Mouse (Mus musculus) midbrain, postnatal 0 days (tissue): Measurements from ENCODE around the gene Agap3. TPM values are rescaled to one million over a fixed set of nuclear protein-coding genes. Genes with fewer than 3 reads are reported as not detected.

Experiments used
- ATAC-seq: fragments of 200-750 bp; cut with Nextera tagmentation; 2 replicates; pipeline ENCODE4 v1.8.0; 2017; ENCODE audit warnings: moderate number of reproducible peaks, mild to moderate bottlenecking, moderate TSS enrichment, moderate library complexity; ENCODE audit not compliant: low FRiP score
- DNase-seq: peaks from one replicate; pipeline ENCODE4 v3.0.0-alpha.2; 2015; ENCODE audit warnings: low spot score
- H3K27ac ChIP-seq: fragments of 300-500 bp; sonication (generic); 2 replicates; pipeline ENCODE4 v1.5.1; 2014; ENCODE audit warnings: low read depth, mild to moderate bottlenecking, low read length, mixed read lengths
- H3K27me3 ChIP-seq: fragments of 300-500 bp; sonication (generic); 2 replicates; pipeline ENCODE4 v1.6.1; 2014; ENCODE audit warnings: low read length, control low read depth, mixed read lengths; ENCODE audit not compliant: insufficient read depth
- H3K36me3 ChIP-seq: fragments of 300-500 bp; sonication (generic); 2 replicates; pipeline ENCODE4 v1.6.1; 2014; ENCODE audit warnings: low read length, control low read depth, mixed read lengths; ENCODE audit not compliant: insufficient read depth
- H3K4me1 ChIP-seq: fragments of 300-500 bp; sonication (generic); 2 replicates; pipeline ENCODE4 v1.6.1; 2014; ENCODE audit warnings: mild to moderate bottlenecking, control low read depth, antibody characterized with exemption, low read length, mixed read lengths; ENCODE audit not compliant: insufficient read depth
- H3K4me2 ChIP-seq: fragments of 300-500 bp; sonication (generic); 2 replicates; pipeline ENCODE4 v1.6.1; 2014; ENCODE audit warnings: low read depth, mild to moderate bottlenecking, low read length, mixed read lengths; ENCODE audit not compliant: poor library complexity, severe bottlenecking
- H3K4me3 ChIP-seq: fragments of 300-500 bp; sonication (generic); 2 replicates; pipeline ENCODE4 v1.5.1; 2014; ENCODE audit warnings: low read depth, mild to moderate bottlenecking, low read length, moderate library complexity
- H3K9ac ChIP-seq: fragments of 300-500 bp; sonication (generic); replicated peaks from 2 replicates; pipeline ENCODE4 v1.6.1; 2014; ENCODE audit warnings: mild to moderate bottlenecking, low read length, moderate library complexity, mixed read lengths; ENCODE audit not compliant: poor library complexity, severe bottlenecking
- H3K9me3 ChIP-seq: fragments of 300-500 bp; sonication (generic); 2 replicates; pipeline ENCODE4 v1.6.1; 2016; ENCODE audit warnings: low read length, control low read depth
- CTCF ChIP-seq: IDR thresholded peaks from 2 replicates; pipeline ENCODE4 v1.5.1; 2016; ENCODE audit warnings: antibody characterized with exemption, mild to moderate bottlenecking
- WGBS: fragments of 180-500 bp; shearing (Covaris S2); extraction: QIAGEN DNeasy Blood & Tissue Kit; methylation state at CpG from one replicate; pipeline ENCODE4 v1.1.7; 2014; 5-methylcytosine and 5-hydroxymethylcytosine counted together
- polyA plus RNA-seq: library from polyadenylated mRNA; unstranded; fragments of >200 nt; fragmentation: Nextera tagmentation; extraction: Ambion mirVana; gene quantifications from 2 replicates; pipeline ENCODE4 v1.2.1, GENCODE M21; 2015
- total RNA-seq: library from RNA; depleted of rRNA; stranded (reverse); fragments of >200 nt; gene quantifications from 2 replicates; pipeline ENCODE4 v1.2.3, GENCODE M21; 2014

Gene Agap3
- total and polyA plus RNA-seq, 2 experiments from 2014 or later: 120 to 282 TPM

- TF ChIP-seq CTCF: peak; percentile 14; the same call in 1 of the 2 replicates
Observed at GRCm38 (mm10) chr5:24423129-24424003, 28.6 kb upstream of the Agap3 start, which contains the start of the genes Cdk5 and Slc4a2. TSS of gene Cdk5 (minus strand) at chr5:24423530. TSS of gene Slc4a2 (plus strand) at chr5:24423837.

GRCm38 (mm10) chr5:24424004-24424781, 27.8 kb upstream of the Agap3 start:
- no peaks in the 10 kb centered on the region for H3K27me3 ChIP-seq

More at GRCm38 (mm10) chr5:24423129-24424003, 28.6 kb upstream of the Agap3 start, which contains the start of the genes Cdk5 and Slc4a2:
- ATAC-seq (peak; percentile 94), DNase-seq (peak; percentile 100)
- WGBS: 1% methylated on average over 46 of the region's 46 CpGs
- peak within 1 kb of the TSS; percentile 94 for H3K4me2 ChIP-seq
- peaks cover 25% of the 10 kb centered on the region for H3K36me3 ChIP-seq
- no peaks in the 10 kb centered on the region for H3K9me3 ChIP-seq
- H3K4me1 ChIP-seq: peaks cover 16% of the 10 kb centered on the region; the same call in 1 of the 2 replicates
- peak within 1 kb of the TSS; percentile 59 for H3K4me3 ChIP-seq
- H3K9ac ChIP-seq: peak within 1 kb of the TSS; percentile 81
- H3K27ac ChIP-seq: peak within 1 kb of the TSS; percentile 92
- H3K27me3 ChIP-seq: no peaks in the 10 kb centered on the region

GRCm38 (mm10) chr5:24424861-24425411, 27.0 kb upstream of the Agap3 start:
- ATAC-seq: no peak
- no peak for TF ChIP-seq CTCF
- DNase-seq: peak; percentile 87

More at GRCm38 (mm10) chr5:24424004-24424781, 27.8 kb upstream of the Agap3 start:
- Histone ChIP-seq H3K27ac (peak overlapping the region; percentile 92), H3K4me1 (peaks cover 16% of the 10 kb centered on the region; the same call in 1 of the 2 replicates), H3K4me2 (peak overlapping the region; percentile 94), H3K36me3 (peaks cover 23% of the 10 kb centered on the region), H3K9ac (peak overlapping the region; percentile 71), H3K9me3 (no peaks in the 10 kb centered on the region), H3K4me3 (peak overlapping the region; percentile 59)
- 12% methylated on average over 21 of the region's 21 CpGs for WGBS
- no peak for TF ChIP-seq CTCF
- no peak for DNase-seq
- ATAC-seq: no peak

GRCm38 (mm10) chr5:24425421-24426036, 26.4 kb upstream of the Agap3 start:
- Histone ChIP-seq H3K4me2 (peak overlapping the region; percentile 94), H3K36me3 (peaks cover 17% of the 10 kb centered on the region), H3K9me3 (no peaks in the 10 kb centered on the region), H3K4me1 (peaks cover 16% of the 10 kb centered on the region; the same call in 1 of the 2 replicates), H3K27me3 (no peaks in the 10 kb centered on the region), H3K27ac (peak overlapping the region; percentile 32; the same call in 1 of the 2 replicates), H3K4me3 (peak overlapping the region; percentile 59), H3K9ac (peak overlapping the region; percentile 52)
- peak; percentile 39; the same call in 1 of the 2 replicates for TF ChIP-seq CTCF
- DNase-seq (peak; percentile 44), ATAC-seq (no peak)
- under 1% methylated on average over 24 of the region's 30 CpGs for WGBS

More at GRCm38 (mm10) chr5:24424861-24425411, 27.0 kb upstream of the Agap3 start:
- Histone ChIP-seq H3K4me1 (peaks cover 16% of the 10 kb centered on the region; the same call in 1 of the 2 replicates), H3K36me3 (peaks cover 18% of the 10 kb centered on the region), H3K27me3 (no peaks in the 10 kb centered on the region), H3K9me3 (no peaks in the 10 kb centered on the region), H3K4me2 (peak overlapping the region; percentile 94), H3K4me3 (peak overlapping the region; percentile 59), H3K9ac (peak overlapping the region; percentile 52), H3K27ac (peak overlapping the region; percentile 92)
- WGBS: under 1% methylated on average over 53 of the region's 60 CpGs

- H3K9ac ChIP-seq: peak overlapping the region; percentile 52; the same call in 1 of the 2 replicates
- no peak for TF ChIP-seq CTCF
- H3K27ac ChIP-seq: no peak overlapping the region
- peaks cover 17% of the 10 kb centered on the region for H3K36me3 ChIP-seq
- H3K4me2 ChIP-seq: peak overlapping the region; percentile 94
- no peaks in the 10 kb centered on the region for H3K27me3 ChIP-seq
- H3K9me3 ChIP-seq: no peaks in the 10 kb centered on the region
- peaks cover 16% of the 10 kb centered on the region; the same call in 1 of the 2 replicates for H3K4me1 ChIP-seq
- peak overlapping the region; percentile 59 for H3K4me3 ChIP-seq
- DNase-seq (no peak), ATAC-seq (no peak)
- 3% methylated on average over 10 of the region's 10 CpGs for WGBS
Observed at GRCm38 (mm10) chr5:24426037-24426432, 25.9 kb upstream of the Agap3 start.
